Mouse (Mus musculus): ENCODE measurements around the gene Hist1h2ae. TPM values are rescaled to one million over a fixed set of nuclear protein-coding genes. Genes with fewer than 3 reads are reported as not detected.
A peak's percentile ranks its signal among the peaks of the same experiment; 100 is the strongest.
"Not testable (repeated sequence)": the region's sequence is repeated elsewhere in the genome, so short reads cannot be mapped to it uniquely, and the experiment has no call there.

The Hist1h2ae gene
- polyA plus RNA-seq, 2 experiments from 2014 or later = 12.3 to 17.6 TPM

GRCm38 (mm10) chr13:23583387-23584068 is 12.5 kb upstream of the Hist1h2ae start:
- ATAC-seq = no peak

GRCm38 (mm10) chr13:23582219-23583056 is 11.4 kb upstream of the Hist1h2ae start:
- no peak for ATAC-seq

DNA sequence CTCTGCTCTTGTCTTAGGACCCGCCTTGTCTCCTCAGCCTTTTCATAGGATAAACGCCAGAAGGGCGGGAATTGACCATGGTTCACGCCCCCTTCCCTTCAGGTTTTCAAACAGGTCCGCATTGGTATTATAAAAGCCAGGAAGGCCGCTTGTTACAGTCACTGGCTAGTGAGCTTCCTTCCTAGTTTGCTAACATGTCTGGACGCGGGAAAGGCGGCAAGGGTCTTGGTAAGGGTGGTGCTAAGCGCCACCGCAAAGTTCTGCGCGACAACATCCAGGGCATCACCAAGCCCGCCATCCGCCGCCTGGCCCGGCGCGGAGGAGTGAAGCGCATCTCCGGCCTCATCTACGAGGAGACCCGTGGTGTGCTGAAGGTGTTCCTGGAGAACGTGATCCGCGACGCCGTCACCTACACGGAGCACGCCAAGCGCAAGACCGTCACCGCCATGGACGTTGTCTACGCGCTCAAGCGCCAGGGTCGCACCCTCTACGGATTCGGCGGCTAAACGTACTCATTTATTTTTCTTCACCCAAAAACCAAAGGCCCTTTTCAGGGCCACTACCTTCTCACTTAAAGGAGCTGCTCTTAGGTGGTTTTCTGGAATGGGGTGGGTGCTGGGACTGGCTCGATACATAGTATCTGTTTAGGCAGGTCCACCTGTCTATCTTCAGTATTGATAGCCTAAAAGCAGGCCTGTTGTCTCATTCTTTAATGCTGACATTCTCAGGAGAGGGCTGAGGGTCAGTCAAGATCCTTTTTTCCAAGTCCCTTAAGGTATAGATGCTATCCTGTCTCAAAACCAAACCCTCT is 10.6 kb upstream of the Hist1h2ae start, which contains the start of gene Hist1h4d:
TSS of gene Hist1h4d (plus strand) at position 191 of the 811 bp plus-strand sequence.
- peak; percentile 71 for ATAC-seq

GRCm38 (mm10) chr13:23577835-23578234 is 6.8 kb upstream of the Hist1h2ae start:
- ATAC-seq = no peak

DNA sequence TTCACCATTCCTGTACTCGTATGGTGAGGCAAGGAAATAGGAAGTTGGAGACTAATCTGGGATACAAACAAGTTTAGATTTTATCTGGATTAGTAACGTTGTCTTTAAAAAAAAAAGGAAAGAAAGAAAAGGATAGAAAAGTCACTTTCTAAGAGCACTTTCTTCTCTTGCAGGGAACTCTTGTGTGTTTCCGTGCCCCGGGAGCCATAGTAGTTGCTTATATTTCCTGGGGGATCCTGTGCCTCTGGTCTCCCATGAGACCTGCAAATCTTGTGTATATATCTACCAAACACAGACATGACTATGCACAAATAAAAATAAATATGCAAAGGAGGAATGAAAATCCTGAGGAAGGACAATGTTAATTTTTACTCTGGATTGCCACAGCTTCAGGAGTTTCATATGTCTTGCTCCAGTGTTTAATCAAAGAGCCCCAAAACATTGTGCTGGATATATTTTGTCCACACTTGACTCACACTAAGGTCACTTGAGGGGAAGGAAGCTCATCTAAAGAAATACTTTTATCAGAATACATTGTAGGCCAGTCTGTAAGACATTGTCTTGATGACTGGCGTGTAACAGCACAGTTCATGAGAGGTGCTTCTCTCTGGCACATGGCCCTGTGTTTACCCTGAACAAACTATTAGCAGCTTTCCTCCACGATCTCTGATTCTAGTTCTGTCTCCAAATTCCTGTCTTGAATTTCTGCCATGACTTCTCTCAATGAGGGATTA is 6.1 kb upstream of the Hist1h2ae start:
- no peak for ATAC-seq

DNA sequence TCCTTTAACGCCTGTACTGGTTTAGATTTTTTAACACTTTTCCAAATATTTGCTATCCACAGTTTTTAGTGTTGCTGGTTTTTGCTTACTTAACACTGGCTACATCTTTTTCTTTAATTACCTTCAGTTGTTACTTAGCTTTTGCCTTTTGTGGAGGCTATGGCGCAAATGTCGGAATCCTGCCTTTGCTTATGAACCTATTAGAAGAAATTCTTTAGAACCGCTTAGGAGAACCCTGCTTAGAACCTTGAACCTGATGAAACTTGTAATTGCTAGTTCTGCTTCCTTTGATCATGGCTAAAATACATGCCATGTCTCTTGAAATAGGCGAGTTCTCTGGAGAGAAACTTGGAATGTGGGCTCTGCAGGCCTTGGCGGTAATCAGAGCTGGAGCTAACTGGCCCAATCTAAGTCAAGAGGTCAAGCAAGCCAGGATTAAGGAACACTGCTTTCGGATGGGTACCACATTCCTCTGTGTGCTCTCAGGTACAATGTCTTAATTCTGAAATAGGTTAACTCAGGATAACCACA is 5.4 kb upstream of the Hist1h2ae start:
- no peak for ATAC-seq

- ATAC-seq = not testable (repeated sequence)
Observed at GRCm38 (mm10) chr13:23575864-23576313, 4.9 kb upstream of the Hist1h2ae start.

- ATAC-seq = peak; percentile 40
Observed at GRCm38 (mm10) chr13:23575271-23575851, 4.3 kb upstream of the Hist1h2ae start, which contains the start of gene Hist1h3d. Gene Hist1h3d (plus strand): TSS chr13:23575763.

GRCm38 (mm10) chr13:23574546-23575170 is 3.6 kb upstream of the Hist1h2ae start:
- ATAC-seq = not testable (repeated sequence)

- peak; percentile 74 for ATAC-seq
Observed at GRCm38 (mm10) chr13:23573898-23574524, 3.0 kb upstream of the Hist1h2ae start, which contains the start of the genes Hist1h2bf and Hist1h2ad. Gene Hist1h2bf (minus strand): TSS chr13:23574196. Gene Hist1h2ad (plus strand): TSS chr13:23574381.

DNA sequence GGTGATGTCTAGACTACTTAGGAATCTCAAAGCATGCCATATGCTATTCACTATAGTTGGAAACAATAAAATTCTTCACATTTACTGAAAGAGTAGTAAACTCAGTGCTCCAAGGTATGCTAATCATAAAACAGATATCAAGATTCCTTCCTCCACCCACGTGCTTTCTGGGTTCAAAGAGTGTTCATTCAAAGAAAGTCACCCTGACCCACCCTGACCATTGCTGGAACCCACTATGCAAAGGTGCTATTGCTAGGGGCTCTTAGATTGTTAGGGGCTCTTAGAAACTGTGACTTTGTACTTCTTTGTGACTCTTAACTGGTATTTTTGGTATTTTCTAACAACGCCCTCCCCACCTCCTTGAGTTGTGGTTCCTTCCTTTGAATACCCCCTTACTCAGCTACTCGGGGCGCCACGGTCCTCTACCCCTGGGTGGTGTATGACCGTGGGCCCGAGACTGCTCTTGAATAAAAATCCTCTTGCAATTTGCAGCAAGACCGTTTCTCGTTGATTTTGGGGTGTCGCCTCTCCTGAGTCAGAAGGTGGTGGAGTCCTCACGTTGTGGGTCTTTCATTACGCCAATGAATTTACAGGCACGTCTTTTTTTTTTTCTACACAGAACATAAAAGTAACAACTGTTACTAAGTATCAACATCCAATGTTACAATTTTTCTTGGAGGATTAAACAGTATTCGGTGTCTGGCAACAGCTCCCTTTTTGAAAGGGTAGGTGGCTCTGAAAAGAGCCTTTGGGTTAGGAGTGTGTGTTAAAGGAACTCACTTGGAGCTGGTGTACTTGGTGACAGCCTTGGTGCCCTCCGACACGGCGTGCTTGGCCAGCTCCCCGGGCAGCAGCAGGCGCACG is 2.2 kb upstream of the Hist1h2ae start:
- not testable (repeated sequence) for ATAC-seq

DNA sequence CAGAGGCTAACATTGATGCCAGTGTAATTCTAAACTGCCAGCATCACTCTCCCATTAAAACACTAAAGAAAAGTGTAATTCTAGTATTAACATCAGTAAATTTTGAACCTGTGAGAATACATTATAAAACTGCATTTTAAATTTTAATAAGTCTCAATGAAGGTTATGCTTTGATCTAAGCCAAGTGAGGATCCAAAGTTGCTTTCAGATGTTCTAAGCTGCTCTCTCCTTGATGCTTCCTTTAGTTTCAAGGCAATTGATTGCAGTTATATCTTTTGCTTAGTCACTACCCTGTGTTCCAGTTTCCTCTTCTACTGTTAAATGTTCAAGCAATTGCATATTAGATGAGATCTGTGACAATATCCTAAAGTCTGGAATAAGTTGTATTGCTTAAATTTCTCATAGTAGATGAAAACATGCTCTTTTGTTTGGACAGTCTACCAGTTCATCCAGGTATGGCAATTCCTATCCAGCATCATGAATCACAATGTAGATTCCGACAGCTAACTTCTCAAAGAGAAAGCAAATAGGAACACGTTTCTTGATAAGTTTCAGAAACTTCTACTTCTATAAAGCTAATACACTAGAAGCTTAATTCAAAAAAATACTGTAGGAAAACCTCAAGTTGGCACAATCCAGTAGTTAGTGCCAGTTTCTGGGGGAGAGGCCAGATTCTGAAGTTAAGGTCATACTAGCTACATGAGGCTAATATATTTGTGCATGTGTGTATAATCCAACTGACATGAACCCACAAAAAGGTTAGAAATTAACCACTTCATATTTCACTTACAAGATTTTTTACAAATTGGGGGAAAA is 1.4 kb upstream of the Hist1h2ae start:
- ATAC-seq = no peak

DNA sequence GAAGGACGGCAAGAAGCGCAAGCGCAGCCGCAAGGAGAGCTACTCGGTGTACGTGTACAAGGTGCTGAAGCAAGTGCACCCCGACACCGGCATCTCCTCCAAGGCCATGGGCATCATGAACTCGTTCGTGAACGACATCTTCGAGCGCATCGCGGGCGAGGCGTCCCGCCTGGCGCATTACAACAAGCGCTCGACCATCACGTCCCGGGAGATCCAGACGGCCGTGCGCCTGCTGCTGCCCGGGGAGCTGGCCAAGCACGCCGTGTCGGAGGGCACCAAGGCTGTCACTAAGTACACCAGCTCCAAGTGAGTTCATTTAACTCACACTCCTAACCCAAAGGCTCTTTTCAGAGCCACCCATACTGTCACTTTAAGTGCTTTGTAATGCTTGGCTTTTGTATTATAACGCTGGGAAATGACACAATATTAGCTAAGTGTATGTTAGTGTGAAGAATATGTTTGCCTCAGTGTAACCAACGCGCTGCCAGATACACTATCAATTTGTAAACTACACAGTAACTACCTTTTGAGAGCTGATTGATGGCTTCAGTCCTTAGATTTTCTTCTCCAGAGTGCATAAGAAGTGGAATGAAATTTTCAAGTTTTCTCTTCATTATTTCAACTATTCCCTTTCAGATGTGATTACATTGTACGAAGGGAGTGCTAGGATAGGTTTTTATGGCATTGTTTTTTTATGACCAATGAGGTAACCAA is 641 bp upstream of the Hist1h2ae start:
- ATAC-seq = not testable (repeated sequence)

DNA sequence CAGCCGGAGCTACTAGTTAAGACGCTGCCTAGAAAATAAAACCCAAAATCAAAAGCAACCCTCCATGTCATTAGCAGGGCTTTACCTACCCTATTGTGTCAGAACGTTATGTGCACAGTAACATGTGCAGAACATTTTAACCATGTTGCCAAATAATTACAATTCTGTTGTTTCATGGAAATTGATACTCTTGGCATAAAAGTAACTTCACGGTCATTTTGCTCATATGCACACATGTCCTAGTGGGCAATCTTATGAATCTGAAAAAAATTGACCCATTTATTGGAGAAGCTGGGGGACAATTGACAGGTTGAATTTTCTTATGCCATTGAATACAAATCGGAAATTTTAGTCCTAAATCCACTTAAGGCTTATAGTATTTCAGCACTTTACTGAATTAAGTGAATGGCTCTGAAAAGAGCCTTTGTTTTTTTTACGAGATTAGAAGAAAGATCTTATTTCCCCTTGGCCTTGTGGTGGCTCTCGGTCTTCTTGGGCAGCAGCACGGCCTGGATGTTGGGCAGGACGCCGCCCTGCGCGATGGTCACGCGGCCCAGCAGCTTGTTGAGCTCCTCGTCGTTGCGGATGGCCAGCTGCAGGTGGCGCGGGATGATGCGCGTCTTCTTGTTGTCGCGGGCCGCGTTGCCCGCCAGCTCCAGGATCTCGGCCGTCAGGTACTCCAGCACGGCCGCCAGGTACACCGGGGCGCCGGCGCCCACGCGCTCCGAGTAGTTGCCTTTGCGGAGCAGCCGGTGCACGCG is 579 bp downstream of the Hist1h2ae start:
- ATAC-seq = peak; percentile 7

DNA sequence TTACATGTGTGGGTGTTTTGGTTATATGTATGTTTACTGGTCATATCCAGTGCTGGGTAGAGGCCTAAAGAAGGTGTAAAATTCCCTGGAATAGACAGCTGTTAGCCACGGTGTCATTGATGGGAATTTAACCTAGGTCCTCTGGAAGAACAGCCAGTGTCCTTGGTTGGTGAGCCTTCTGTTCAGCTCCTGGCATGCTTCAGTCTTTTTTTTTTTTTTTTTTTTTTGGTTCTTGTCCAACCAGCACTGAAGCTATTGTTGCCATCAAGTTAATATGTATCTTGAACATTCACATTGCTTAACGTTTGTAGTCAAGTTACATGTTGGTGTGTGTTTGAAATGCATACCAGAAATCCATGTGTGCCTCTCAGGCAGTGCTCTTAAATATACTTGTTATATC is 6.5 kb downstream of the Hist1h2ae start:
- no peak for ATAC-seq

- ATAC-seq = peak; percentile 18
Observed at GRCm38 (mm10) chr13:23562699-23563462, 8.1 kb downstream of the Hist1h2ae start.

Data from CD4-positive, CD25-positive, alpha-beta regulatory T cell, adult 4 months (primary cell).